Mouse (Mus musculus) kidney, adult 10 weeks (tissue): ENCODE data around the gene Chp1. TPM values are rescaled to one million over a fixed set of nuclear protein-coding genes. Genes with fewer than 3 reads are reported as not detected.

Experiments
- polyA plus RNA-seq: library from polyadenylated mRNA; stranded (reverse); fragments of 350-450 nt; fragmentation: Illumina TruSeq; extraction: RNeasy Lipid Tissue Mini Kit (QIAGEN cat#74804); gene quantifications from one replicate; pipeline ENCODE4 v1.2.3, GENCODE M21; 2014; ENCODE audit warnings: low read depth, low replicate concordance

Gene Chp1
- polyA plus RNA-seq = 314 TPM

GRCm38 (mm10) chr2:119547522-119548370 lies at the start of gene Chp1, which contains the start of gene Exd1:
Gene Chp1 (plus strand): TSS chr2:119547697.
Gene Exd1 (minus strand): TSS chr2:119547627.

GRCm38 (mm10) chr2:119618199-119618982 lies 70.9 kb downstream of the Chp1 start, which contains the start of the genes Nusap1 and Oip5:
Gene Nusap1 (plus strand): TSS chr2:119618298.
Gene Oip5 (minus strand): TSS chr2:119618469.

Other genes with a start within 250 kb of the Chp1 start
- gene Dll4, start 221.9 kb upstream of the Chp1 start, polyA plus RNA-seq = 0.28 TPM
- 0.28 TPM for gene Chac1, start 196.5 kb upstream of the Chp1 start, polyA plus RNA-seq
- gene Ino80, start 70.0 kb upstream of the Chp1 start, polyA plus RNA-seq = 14.5 TPM
- 0.36 TPM for gene Exd1, start 70 bp upstream of the Chp1 start, polyA plus RNA-seq
- gene Nusap1, start 70.6 kb downstream of the Chp1 start, polyA plus RNA-seq = 1.1 TPM
- gene Oip5, start 70.8 kb downstream of the Chp1 start, polyA plus RNA-seq = 1.1 TPM
- 125 TPM for gene Ndufaf1, start 115.1 kb downstream of the Chp1 start, polyA plus RNA-seq
- gene Rtf1, start 127.4 kb downstream of the Chp1 start, polyA plus RNA-seq = 18.9 TPM
- not detected for gene Itpka, start 194.6 kb downstream of the Chp1 start, polyA plus RNA-seq
- not detected for gene Ltk, start 212.7 kb downstream of the Chp1 start, polyA plus RNA-seq
- 0.44 TPM for gene Rpap1, start 239.8 kb downstream of the Chp1 start, polyA plus RNA-seq